Mouse (Mus musculus) kidney, embryonic 15.5 days (tissue): ENCODE results near the gene Tgfbr3. TPM values are rescaled to one million over a fixed set of nuclear protein-coding genes. Genes with fewer than 3 reads are reported as not detected.

Experiments
- ATAC-seq: fragments of 200-750 bp; cut with Nextera tagmentation; replicated peaks from 2 replicates; pipeline ENCODE4 v1.8.0; 2017; ENCODE audit warnings: moderate TSS enrichment; ENCODE audit not compliant: low FRiP score
- H3K27ac ChIP-seq: fragments of 300-500 bp; sonication (generic); 2 replicates; pipeline ENCODE4 v1.5.1; 2015; ENCODE audit warnings: mild to moderate bottlenecking, inconsistent platforms
- H3K27me3 ChIP-seq: fragments of 300-500 bp; sonication (generic); 2 replicates; pipeline ENCODE4 v1.6.1; 2015; ENCODE audit warnings: inconsistent platforms
- H3K36me3 ChIP-seq: fragments of 300-500 bp; sonication (generic); 2 replicates; pipeline ENCODE4 v1.6.1; 2015; ENCODE audit warnings: inconsistent platforms
- H3K4me1 ChIP-seq: fragments of 300-500 bp; sonication (generic); 2 replicates; pipeline ENCODE4 v1.6.1; 2015; ENCODE audit warnings: inconsistent platforms
- H3K4me2 ChIP-seq: fragments of 300-500 bp; sonication (generic); 2 replicates; pipeline ENCODE4 v1.6.1; 2015; ENCODE audit warnings: moderate library complexity, mild to moderate bottlenecking, inconsistent platforms
- H3K4me3 ChIP-seq: fragments of 300-500 bp; sonication (generic); replicated peaks from 2 replicates; pipeline ENCODE4 v1.5.1; 2015; ENCODE audit warnings: mild to moderate bottlenecking, inconsistent platforms
- H3K9ac ChIP-seq: fragments of 300-500 bp; sonication (generic); 2 replicates; pipeline ENCODE4 v1.6.1; 2015; ENCODE audit warnings: mild to moderate bottlenecking, inconsistent platforms
- H3K9me3 ChIP-seq: fragments of 300-500 bp; sonication (generic); replicated peaks from 2 replicates; pipeline ENCODE4 v1.6.1; 2016; ENCODE audit warnings: inconsistent platforms
- WGBS: fragments of 180-500 bp; shearing (Covaris S2); methylation state at CpG from one replicate; pipeline ENCODE4 v1.1.7; 2015; ENCODE audit warnings: mixed read lengths; 5-methylcytosine and 5-hydroxymethylcytosine counted together
- polyA plus RNA-seq: library from polyadenylated mRNA; unstranded; fragments of >200 nt; fragmentation: Nextera tagmentation; extraction: Ambion mirVana; gene quantifications from 2 replicates; pipeline ENCODE4 v1.2.1, GENCODE M21; 2015

The Tgfbr3 gene
- polyA plus RNA-seq, 1 experiment from 2014 or later: 19.8 TPM

GRCm38 (mm10) chr5:107164146-107164545 is 125.3 kb downstream of the Tgfbr3 start:
- no peak for ATAC-seq
- WGBS: 72% methylated on average over 4 of the region's 4 CpGs
- H3K4me2 ChIP-seq: no peak overlapping the region
- H3K4me3 ChIP-seq: no peak overlapping the region
- H3K9ac ChIP-seq: no peak overlapping the region
- H3K9me3 ChIP-seq: no peaks in the 10 kb centered on the region
- no peaks in the 10 kb centered on the region for H3K27me3 ChIP-seq
- H3K27ac ChIP-seq: no peak overlapping the region
- peaks cover 54% of the 10 kb centered on the region for H3K4me1 ChIP-seq
- no peaks in the 10 kb centered on the region for H3K36me3 ChIP-seq

- Histone ChIP-seq H3K36me3 (no peaks in the 10 kb centered on the region), H3K9me3 (no peaks in the 10 kb centered on the region), H3K4me1 (peaks cover 53% of the 10 kb centered on the region), H3K27me3 (no peaks in the 10 kb centered on the region), H3K4me2 (no peak overlapping the region), H3K9ac (no peak overlapping the region), H3K27ac (no peak overlapping the region), H3K4me3 (no peak overlapping the region)
- ATAC-seq: no peak
Measured at GRCm38 (mm10) chr5:107163336-107163735, 126.1 kb downstream of the Tgfbr3 start.

GRCm38 (mm10) chr5:107162812-107163211 is 126.6 kb downstream of the Tgfbr3 start:
- Histone ChIP-seq H3K9me3 (no peaks in the 10 kb centered on the region), H3K9ac (no peak overlapping the region), H3K36me3 (no peaks in the 10 kb centered on the region), H3K4me3 (no peak overlapping the region), H3K4me1 (peaks cover 48% of the 10 kb centered on the region), H3K27ac (no peak overlapping the region), H3K27me3 (no peaks in the 10 kb centered on the region), H3K4me2 (no peak overlapping the region)
- ATAC-seq: no peak
- 83% methylated on average over 6 of the region's 6 CpGs for WGBS

- Histone ChIP-seq H3K9ac (no peak overlapping the region), H3K36me3 (no peaks in the 10 kb centered on the region), H3K4me3 (no peak overlapping the region), H3K9me3 (no peaks in the 10 kb centered on the region), H3K4me2 (no peak overlapping the region), H3K27me3 (no peaks in the 10 kb centered on the region), H3K4me1 (peaks cover 48% of the 10 kb centered on the region), H3K27ac (no peak overlapping the region)
- WGBS: 94% methylated on average over 4 of the region's 4 CpGs
- ATAC-seq: no peak
Measured at GRCm38 (mm10) chr5:107162319-107162718, 127.1 kb downstream of the Tgfbr3 start.

- Histone ChIP-seq H3K4me2 (no peak overlapping the region), H3K36me3 (no peaks in the 10 kb centered on the region), H3K9ac (no peak overlapping the region), H3K9me3 (no peaks in the 10 kb centered on the region), H3K4me1 (peaks cover 42% of the 10 kb centered on the region), H3K4me3 (no peak overlapping the region), H3K27me3 (no peaks in the 10 kb centered on the region), H3K27ac (peak overlapping the region; percentile 52)
- no peak for ATAC-seq
- 61% methylated on average over 8 of the region's 8 CpGs for WGBS
Measured at GRCm38 (mm10) chr5:107159914-107160890, 129.2 kb downstream of the Tgfbr3 start.

- H3K27ac ChIP-seq: peak overlapping the region; percentile 29; the same call in 1 of the 2 replicates
- H3K4me3 ChIP-seq: no peak overlapping the region
- WGBS: 86% methylated on average over 7 of the region's 7 CpGs
- ATAC-seq: no peak
- no peak overlapping the region for H3K9ac ChIP-seq
- no peaks in the 10 kb centered on the region for H3K9me3 ChIP-seq
- no peaks in the 10 kb centered on the region for H3K27me3 ChIP-seq
- no peak overlapping the region for H3K4me2 ChIP-seq
- no peaks in the 10 kb centered on the region for H3K36me3 ChIP-seq
- H3K4me1 ChIP-seq: peaks cover 35% of the 10 kb centered on the region
Measured at GRCm38 (mm10) chr5:107158531-107159178, 130.8 kb downstream of the Tgfbr3 start.

GRCm38 (mm10) chr5:107157384-107157783 is 132.0 kb downstream of the Tgfbr3 start:
- Histone ChIP-seq H3K27ac (peak overlapping the region; percentile 49), H3K9ac (no peak overlapping the region), H3K36me3 (0 out of 2 replicates have a peak, but pooled peaks cover 2% of the 10 kb centered on the region), H3K9me3 (no peaks in the 10 kb centered on the region), H3K27me3 (no peaks in the 10 kb centered on the region), H3K4me3 (no peak overlapping the region), H3K4me1 (peaks cover 35% of the 10 kb centered on the region), H3K4me2 (peak overlapping the region; percentile 23)
- WGBS: 21% methylated on average over 9 of the region's 9 CpGs
- peak; percentile 79 for ATAC-seq

GRCm38 (mm10) chr5:107156096-107156495 is 133.3 kb downstream of the Tgfbr3 start:
- H3K4me2 ChIP-seq: no peak overlapping the region
- peaks cover 46% of the 10 kb centered on the region for H3K4me1 ChIP-seq
- no peak overlapping the region for H3K9ac ChIP-seq
- no peaks in the 10 kb centered on the region for H3K27me3 ChIP-seq
- ATAC-seq: no peak
- WGBS: 91% methylated on average over 3 of the region's 3 CpGs
- no peak overlapping the region for H3K27ac ChIP-seq
- 0 out of 2 replicates have a peak, but pooled peaks cover 2% of the 10 kb centered on the region for H3K36me3 ChIP-seq
- no peak overlapping the region for H3K4me3 ChIP-seq
- no peaks in the 10 kb centered on the region for H3K9me3 ChIP-seq

GRCm38 (mm10) chr5:107152989-107153388 is 136.4 kb downstream of the Tgfbr3 start:
- ATAC-seq: no peak
- 77% methylated on average over 4 of the region's 4 CpGs for WGBS
- Histone ChIP-seq H3K36me3 (0 out of 2 replicates have a peak, but pooled peaks cover 2% of the 10 kb centered on the region), H3K27me3 (no peaks in the 10 kb centered on the region), H3K4me1 (peaks cover 44% of the 10 kb centered on the region), H3K9ac (no peak overlapping the region), H3K4me3 (no peak overlapping the region), H3K9me3 (no peaks in the 10 kb centered on the region), H3K4me2 (no peak overlapping the region), H3K27ac (0 out of 2 replicates have a peak overlapping the region, but pooled peaks have one; percentile 23)

- peak; percentile 43; the same call in 1 of the 2 replicates for ATAC-seq
- Histone ChIP-seq H3K4me2 (no peak overlapping the region), H3K4me1 (peaks cover 38% of the 10 kb centered on the region), H3K27ac (peak overlapping the region; percentile 58), H3K4me3 (no peak overlapping the region), H3K9ac (no peak overlapping the region), H3K27me3 (no peaks in the 10 kb centered on the region), H3K36me3 (0 out of 2 replicates have a peak, but pooled peaks cover 2% of the 10 kb centered on the region), H3K9me3 (no peaks in the 10 kb centered on the region)
- 43% methylated on average over 3 of the region's 3 CpGs for WGBS
Measured at GRCm38 (mm10) chr5:107151320-107151719, 138.1 kb downstream of the Tgfbr3 start.

- H3K4me2 ChIP-seq: no peak overlapping the region
- H3K4me1 ChIP-seq: peaks cover 38% of the 10 kb centered on the region
- H3K4me3 ChIP-seq: no peak overlapping the region
- no peak; the same call in 1 of the 2 replicates for ATAC-seq
- H3K9me3 ChIP-seq: no peaks in the 10 kb centered on the region
- H3K27ac ChIP-seq: peak overlapping the region; percentile 58
- 48% methylated on average over 9 of the region's 9 CpGs for WGBS
- 0 out of 2 replicates have a peak, but pooled peaks cover 2% of the 10 kb centered on the region for H3K36me3 ChIP-seq
- H3K9ac ChIP-seq: no peak overlapping the region
- H3K27me3 ChIP-seq: no peaks in the 10 kb centered on the region
Measured at GRCm38 (mm10) chr5:107150555-107151312, 138.7 kb downstream of the Tgfbr3 start.
